Comparison of ENCODE assay signal across 8 mouse cellular contexts in genomic region chr11:69099915-69100345, GRCm38 (mm10). TPM values are rescaled to one million over a fixed set of nuclear protein-coding genes. Genes with fewer than 3 reads are reported as not detected.
A peak's percentile ranks its signal among the peaks of the same experiment; 100 is the strongest.
DNase-seq lines count a peak whose midpoint lies in the region; ATAC-seq and TF ChIP-seq lines count a peak whose summit lies in the region.

No protein-coding gene starts in this region.

- no peak for ATAC-seq in G1E (ENCODE audit: extremely low read depth, insufficient number of reproducible peaks, low FRiP score, poor library complexity, severe bottlenecking)
- ATAC-seq in forebrain, postnatal 0 days: peak; percentile 66
- ATAC-seq in lung, postnatal 0 days: peak; percentile 10

- H3K27ac ChIP-seq in forebrain, postnatal 0 days (ENCODE audit: low read depth, low read length): peak overlapping the region; percentile 88
- H3K27ac ChIP-seq in lung, postnatal 0 days (ENCODE audit: low read length): peak overlapping the region; percentile 100

- no peaks in the 10 kb centered on the region for H3K9me3 ChIP-seq in G1E (replicated peaks)
- no peaks in the 10 kb centered on the region for H3K9me3 ChIP-seq in forebrain, postnatal 0 days (ENCODE audit: low read length)
- no peaks in the 10 kb centered on the region for H3K9me3 ChIP-seq in lung, postnatal 0 days (ENCODE audit: low read length)

- TF ChIP-seq EP300 in lung, postnatal 0 days (IDR thresholded peaks at IDR 0.05): no peak

- peak; percentile 82 for DNase-seq in G1E (ENCODE audit: low spot score)
- DNase-seq in cerebellum, adult 18-20 months: peak; percentile 93 to 97
- DNase-seq in forebrain, postnatal 0 days: peak; percentile 94
- DNase-seq in heart, postnatal 36 days: peak; percentile 94 to 95
- peak; percentile 89 to 91 for DNase-seq in layer of hippocampus, adult 8-10 months (ENCODE audit: low spot score in 2 of 2)
- DNase-seq in lung, postnatal 0 days (ENCODE audit: low spot score): peak; percentile 97
- peak; percentile 68 for DNase-seq in ovary, postnatal 10 days (ENCODE audit: low spot score)
- peak; percentile 91 for DNase-seq in thymus, postnatal 0 days (ENCODE audit: low spot score)

- intact Hi-C loops in heart, postnatal 36 days (cut with DNase I): loop anchor here (5.0 kb wide), 2 partner anchors 297 to 317 kb away; partner anchors contain the start of genes Cyb5d1, Naa38 and Tmem88

- peak overlapping the region; percentile 87 for H3K4me2 ChIP-seq in forebrain, postnatal 0 days (ENCODE audit: low read depth)
- H3K4me2 ChIP-seq in lung, postnatal 0 days (replicated peaks; ENCODE audit: low read depth, low read length): peak overlapping the region; percentile 76

- peak overlapping the region; percentile 69 for H3K9ac ChIP-seq in forebrain, postnatal 0 days
- peak overlapping the region; percentile 79 for H3K9ac ChIP-seq in lung, postnatal 0 days (replicated peaks; ENCODE audit: low read depth)

- peaks cover 67% of the 10 kb centered on the region for H3K4me1 ChIP-seq in G1E (ENCODE audit: insufficient read depth, low read depth, low read length)
- H3K4me1 ChIP-seq in forebrain, postnatal 0 days (ENCODE audit: insufficient read depth): peaks cover 23% of the 10 kb centered on the region
- peaks cover 16% of the 10 kb centered on the region for H3K4me1 ChIP-seq in lung, postnatal 0 days (ENCODE audit: insufficient read depth, low read depth, low read length)

- H3K36me3 ChIP-seq in G1E (replicated peaks): peaks cover 53% of the 10 kb centered on the region
- peaks cover 44% of the 10 kb centered on the region for H3K36me3 ChIP-seq in forebrain, postnatal 0 days (ENCODE audit: insufficient read depth)
- peaks cover 46% of the 10 kb centered on the region for H3K36me3 ChIP-seq in lung, postnatal 0 days (ENCODE audit: insufficient read depth, low read length)

- WGBS in forebrain, postnatal 0 days: 5% methylated on average over 23 of the region's 23 CpGs
- 1% methylated on average over 23 of the region's 23 CpGs for WGBS in lung, postnatal 0 days

- peak overlapping the region; percentile 73 for H3K4me3 ChIP-seq in G1E (ENCODE audit: low read depth, low read length)
- peak overlapping the region; percentile 58 for H3K4me3 ChIP-seq in forebrain, postnatal 0 days (ENCODE audit: low read depth, low read length)
- H3K4me3 ChIP-seq in lung, postnatal 0 days (ENCODE audit: low read depth, low read length): peak overlapping the region; percentile 97

- TF ChIP-seq CTCF in G1E (IDR thresholded peaks at IDR 0.05; ENCODE audit: low read depth, low read length): no peak
- peak; percentile 45 for TF ChIP-seq CTCF in forebrain, postnatal 0 days (IDR thresholded peaks at IDR 0.05; ENCODE audit: low read depth)
- peak; percentile 49 for TF ChIP-seq CTCF in lung, postnatal 0 days (IDR thresholded peaks at IDR 0.05)

- H3K27me3 ChIP-seq in G1E (ENCODE audit: insufficient read depth, low read length): no peaks in the 10 kb centered on the region
- H3K27me3 ChIP-seq in forebrain, postnatal 0 days (ENCODE audit: insufficient read depth, low read length): no peaks in the 10 kb centered on the region
- no peaks in the 10 kb centered on the region for H3K27me3 ChIP-seq in lung, postnatal 0 days (replicated peaks; ENCODE audit: insufficient read depth, low read length)

RNA-seq across cellular contexts. Expression of gene Per1, which starts 4.9 kb away (rescaled TPM):
- total RNA-seq in G1E (2014; fragmentation: Nextera tagmentation) (55.2 and 55.5 TPM in 2 replicates), G1E (2017) (8.9 TPM in 2 replicates)
- polyA plus RNA-seq in G1E (2012): 40.6 TPM in 2 replicates
- total RNA-seq in forebrain, postnatal 0 days (2014; rRNA removed): 16.5 and 38.3 TPM in 2 replicates
- polyA plus RNA-seq in forebrain, postnatal 0 days (2015; fragmentation: Nextera tagmentation; extraction: Ambion mirVana): 15.2 and 16.7 TPM in 2 replicates
- total RNA-seq in heart, postnatal 36 days (2021): 10 to 100 TPM; 34.2 to 82.1 TPM
- total RNA-seq in layer of hippocampus, adult 8-10 months (2022): 100 to 1,000 TPM in 2 of 4 experiments, 10 to 100 TPM in 2; 91.2 to 107 (median 97.7) TPM
- 16.6 and 30.0 TPM in 2 replicates for polyA plus RNA-seq in lung, postnatal 0 days (2015; fragmentation: Nextera tagmentation; extraction: Ambion mirVana)
- polyA plus RNA-seq in thymus, postnatal 0 days (2015; fragmentation: Nextera tagmentation; extraction: Ambion mirVana): 3.5 and 4.7 TPM in 2 replicates

RNA-seq across cellular contexts. Expression of gene Vamp2, which starts 11.6 kb away (rescaled TPM):
- 98.4 and 104 TPM in 2 replicates for total RNA-seq in G1E (2014; fragmentation: Nextera tagmentation)
- 4.4 and 5.8 TPM in 2 replicates for total RNA-seq in G1E (2017)
- 31.8 and 32.8 TPM in 2 replicates for polyA plus RNA-seq in G1E (2012)
- total RNA-seq in forebrain, postnatal 0 days (2014; rRNA removed): 76.8 and 104 TPM in 2 replicates
- 500 and 554 TPM in 2 replicates for polyA plus RNA-seq in forebrain, postnatal 0 days (2015; fragmentation: Nextera tagmentation; extraction: Ambion mirVana)
- total RNA-seq in heart, postnatal 36 days (2021): 10 to 100 TPM; 50.5 to 72.7 TPM
- 100 to 1,000 TPM; 926 to 962 (median 934) TPM for total RNA-seq in layer of hippocampus, adult 8-10 months (2022)
- 45.0 and 50.6 TPM in 2 replicates for polyA plus RNA-seq in lung, postnatal 0 days (2015; fragmentation: Nextera tagmentation; extraction: Ambion mirVana)
- polyA plus RNA-seq in thymus, postnatal 0 days (2015; fragmentation: Nextera tagmentation; extraction: Ambion mirVana): 35.9 and 38.5 TPM in 2 replicates

RNA-seq across cellular contexts. Expression of gene Hes7, which starts 20.3 kb away (rescaled TPM):
- 0.53 TPM in 1 of 2 replicates, not detected in the other for total RNA-seq in G1E (2014; fragmentation: Nextera tagmentation)
- total RNA-seq in G1E (2017): 0.22 TPM in 1 of 2 replicates, not detected in the other
- 1.2 and 2.0 TPM in 2 replicates for polyA plus RNA-seq in G1E (2012)
- 1.2 and 1.6 TPM in 2 replicates for total RNA-seq in forebrain, postnatal 0 days (2014; rRNA removed)
- 1.1 and 1.3 TPM in 2 replicates for polyA plus RNA-seq in forebrain, postnatal 0 days (2015; fragmentation: Nextera tagmentation; extraction: Ambion mirVana)
- not detected for total RNA-seq in heart, postnatal 36 days (2021)
- 1 to 10 TPM in 3 of 4 experiments, under 1 TPM in 1; 0.97 to 1.8 (median 1.2) TPM for total RNA-seq in layer of hippocampus, adult 8-10 months (2022)
- polyA plus RNA-seq in lung, postnatal 0 days (2015; fragmentation: Nextera tagmentation; extraction: Ambion mirVana): 0.38 and 0.49 TPM in 2 replicates
- polyA plus RNA-seq in thymus, postnatal 0 days (2015; fragmentation: Nextera tagmentation; extraction: Ambion mirVana): 0.39 and 0.71 TPM in 2 replicates

RNA-seq across cellular contexts. Expression of gene 9130213A22Rik, which starts 22.5 kb away (rescaled TPM):
- total RNA-seq in G1E (2014; fragmentation: Nextera tagmentation): 1.4 TPM in 2 replicates
- 0.17 and 0.82 TPM in 2 replicates for total RNA-seq in G1E (2017)
- polyA plus RNA-seq in G1E (2012): 0.10 and 0.25 TPM in 2 replicates
- total RNA-seq in forebrain, postnatal 0 days (2014; rRNA removed): 0.23 and 0.62 TPM in 2 replicates
- polyA plus RNA-seq in forebrain, postnatal 0 days (2015; fragmentation: Nextera tagmentation; extraction: Ambion mirVana): 0.58 and 0.69 TPM in 2 replicates
- total RNA-seq in heart, postnatal 36 days (2021): under 1 TPM in 1 of 2 experiments, not detected in 1; 0.22 TPM
- total RNA-seq in layer of hippocampus, adult 8-10 months (2022): 1 to 10 TPM; 1.4 to 1.7 (median 1.5) TPM
- 0.42 and 0.50 TPM in 2 replicates for polyA plus RNA-seq in lung, postnatal 0 days (2015; fragmentation: Nextera tagmentation; extraction: Ambion mirVana)
- polyA plus RNA-seq in thymus, postnatal 0 days (2015; fragmentation: Nextera tagmentation; extraction: Ambion mirVana): 0.49 and 0.64 TPM in 2 replicates

RNA-seq across cellular contexts. Expression of gene Aloxe3, which starts 25.8 kb away (rescaled TPM):
- total RNA-seq in G1E (2014; fragmentation: Nextera tagmentation): 1.3 TPM in 1 of 2 replicates, not detected in the other
- 0.16 TPM in 1 of 2 replicates, not detected in the other for total RNA-seq in G1E (2017)
- 0.01 TPM in 1 of 2 replicates, not detected in the other for polyA plus RNA-seq in G1E (2012)
- total RNA-seq in forebrain, postnatal 0 days (2014; rRNA removed): 10.0 and 11.6 TPM in 2 replicates
- 8.5 and 14.9 TPM in 2 replicates for polyA plus RNA-seq in forebrain, postnatal 0 days (2015; fragmentation: Nextera tagmentation; extraction: Ambion mirVana)
- not detected for total RNA-seq in heart, postnatal 36 days (2021)
- total RNA-seq in layer of hippocampus, adult 8-10 months (2022): 10 to 100 TPM in 2 of 4 experiments, 1 to 10 TPM in 2; 8.8 to 14.4 (median 10.1) TPM
- 0.13 and 0.44 TPM in 2 replicates for polyA plus RNA-seq in lung, postnatal 0 days (2015; fragmentation: Nextera tagmentation; extraction: Ambion mirVana)
- polyA plus RNA-seq in thymus, postnatal 0 days (2015; fragmentation: Nextera tagmentation; extraction: Ambion mirVana): 0.62 and 0.73 TPM in 2 replicates
